Mouse (Mus musculus) stomach, postnatal 0 days (tissue): ENCODE results near the gene Ablim2.

Source experiments
- CTCF ChIP-seq: IDR thresholded peaks from 2 replicates; pipeline ENCODE4 v1.5.1; 2016; ENCODE audit warnings: antibody characterized with exemption, low read depth, mild to moderate bottlenecking, moderate library complexity
- EP300 ChIP-seq: optimal IDR thresholded peaks from 2 replicates; pipeline ENCODE3; 2016; ENCODE audit warnings: antibody characterized with exemption

DNA sequence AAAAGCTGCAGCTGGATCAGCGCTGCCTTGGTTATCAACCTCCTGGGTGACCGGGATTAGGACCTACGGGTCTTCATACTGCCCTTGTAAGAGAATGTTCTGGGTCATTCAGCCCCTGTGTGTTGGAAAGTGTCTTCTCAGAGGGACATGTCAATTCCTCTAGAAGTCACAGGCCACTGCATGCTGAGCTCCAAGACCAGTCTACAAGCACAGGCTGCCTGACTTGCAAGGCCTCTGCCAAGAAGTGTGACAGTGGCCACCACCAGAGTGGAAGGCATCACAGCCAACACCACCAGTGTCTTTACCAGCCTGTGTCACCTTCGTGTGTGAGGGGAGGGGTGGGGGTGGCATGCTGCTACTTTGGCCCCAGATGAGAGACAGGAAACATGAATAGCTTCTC lies 1.7 kb upstream of the Ablim2 start:
- TF ChIP-seq CTCF, result no peak
- no peak for TF ChIP-seq EP300
